Mouse (Mus musculus): Measurements from ENCODE around the gene Ptprm.

Ptprm gene

DNA sequence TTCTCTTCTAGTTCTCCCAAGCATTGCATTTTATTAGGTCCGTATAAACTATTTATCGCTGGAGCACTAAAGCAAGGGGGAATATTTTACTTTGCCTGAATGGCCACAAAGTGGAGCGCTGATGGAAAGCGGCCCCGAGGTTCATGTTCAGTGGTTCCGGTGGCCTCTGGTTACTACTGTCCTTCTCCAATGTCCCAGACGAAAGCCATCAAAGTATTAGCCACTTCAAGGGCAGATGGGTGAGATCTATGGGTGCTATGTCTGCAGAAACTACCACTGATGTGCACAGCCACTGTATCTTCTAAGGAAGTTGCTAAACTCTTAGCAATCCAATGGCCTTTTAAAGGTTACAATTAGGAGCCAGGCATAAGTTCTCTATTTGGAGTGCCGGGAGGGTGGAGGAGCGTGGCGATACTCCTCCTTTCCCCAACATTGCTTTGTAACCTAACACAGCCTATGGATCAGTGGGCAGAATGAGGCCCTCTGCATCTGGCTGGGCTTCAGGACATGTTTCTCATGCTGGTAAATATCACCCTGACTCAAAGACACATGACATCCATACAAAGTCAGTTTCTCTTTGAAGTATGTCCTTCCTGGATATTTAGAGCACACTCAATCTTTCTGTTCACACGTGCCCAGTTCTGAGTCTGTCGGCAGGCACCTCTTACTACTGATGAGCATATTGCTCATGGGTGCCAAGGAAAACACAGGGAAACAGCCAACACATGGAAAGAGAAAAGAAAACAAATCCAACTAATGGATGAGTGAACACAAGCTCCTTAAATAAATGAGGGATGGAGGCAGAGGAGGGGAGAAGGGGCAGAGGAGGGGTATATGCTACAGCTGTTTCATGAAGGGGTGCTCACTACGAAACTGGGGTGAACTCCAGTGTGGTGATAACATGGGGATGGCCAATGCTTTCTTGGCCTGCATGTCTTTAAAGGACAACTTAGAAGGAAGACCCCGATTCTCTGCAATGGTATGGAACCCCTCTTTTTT is 584.6 kb downstream of the Ptprm start:
- no peak for DNase-seq (ENCODE audit: low spot score)

DNA sequence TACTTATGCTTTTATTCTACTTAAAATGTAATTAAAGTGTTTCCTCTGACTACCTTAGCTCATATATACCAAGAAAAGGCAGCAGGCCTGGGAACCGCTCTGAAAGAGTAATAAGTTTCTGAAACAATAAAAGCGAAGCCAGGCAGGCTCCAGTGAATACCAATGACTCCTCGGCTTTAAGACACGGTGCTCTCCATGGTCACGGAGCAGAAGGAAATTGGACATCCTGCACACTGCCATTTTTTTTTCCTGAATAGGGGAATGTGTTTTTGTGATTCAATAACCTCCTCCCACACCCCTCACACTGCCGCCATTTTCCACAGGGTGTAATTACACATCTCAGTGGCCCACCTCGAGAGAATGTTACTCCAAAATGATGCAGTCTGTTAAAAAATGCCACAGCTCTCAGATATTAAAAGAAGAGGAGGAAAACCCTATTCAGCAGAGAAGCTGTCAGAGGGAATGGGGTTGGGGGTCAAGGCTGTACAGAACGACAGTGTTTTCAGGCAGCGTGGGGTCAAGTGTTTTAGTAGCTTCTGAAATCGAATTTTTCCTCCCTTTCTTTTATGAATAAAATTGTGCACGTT is 585.5 kb downstream of the Ptprm start:
- no peak for DNase-seq (ENCODE audit: low spot score)

DNA sequence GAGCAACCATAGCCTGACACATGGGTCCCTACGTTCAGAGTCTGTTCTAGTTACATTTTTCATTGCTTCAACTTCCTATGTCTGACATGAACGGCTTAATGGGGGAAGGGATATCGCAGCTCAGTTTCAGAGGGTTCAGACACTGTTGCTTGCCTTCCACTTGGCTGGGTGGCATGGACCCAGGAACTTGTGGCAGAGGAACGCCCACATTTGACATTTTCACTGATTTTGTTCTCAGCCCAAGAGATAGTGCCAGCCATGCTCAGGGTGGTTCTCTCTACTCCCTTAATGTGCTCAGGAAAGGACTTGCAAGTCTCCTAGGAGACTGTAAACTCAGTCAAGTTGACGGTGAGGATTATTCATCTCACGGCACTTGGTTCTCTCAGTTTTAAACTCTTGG is 588.1 kb downstream of the Ptprm start:
- no peak for DNase-seq (ENCODE audit: low spot score)

DNA sequence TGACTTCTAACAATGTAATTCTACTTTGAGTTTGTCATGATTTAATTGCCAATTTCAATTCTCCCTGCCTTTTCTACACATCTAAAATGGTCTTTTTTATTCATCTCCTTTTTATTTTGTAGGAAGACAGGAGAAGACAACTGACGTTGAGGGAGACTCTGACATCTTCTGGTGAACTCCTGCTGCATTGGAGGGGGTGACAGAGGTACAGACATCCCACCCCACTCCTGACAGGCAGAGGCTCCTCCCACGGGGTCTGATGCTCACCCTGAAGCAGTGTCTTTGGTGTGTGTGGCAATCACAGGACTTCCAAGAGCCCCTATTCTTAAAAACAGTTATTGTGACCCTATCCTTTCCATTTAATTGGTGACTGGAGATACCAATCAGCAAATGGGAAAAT is 589.8 kb downstream of the Ptprm start:
- no peak for DNase-seq (ENCODE audit: low spot score)

DNA sequence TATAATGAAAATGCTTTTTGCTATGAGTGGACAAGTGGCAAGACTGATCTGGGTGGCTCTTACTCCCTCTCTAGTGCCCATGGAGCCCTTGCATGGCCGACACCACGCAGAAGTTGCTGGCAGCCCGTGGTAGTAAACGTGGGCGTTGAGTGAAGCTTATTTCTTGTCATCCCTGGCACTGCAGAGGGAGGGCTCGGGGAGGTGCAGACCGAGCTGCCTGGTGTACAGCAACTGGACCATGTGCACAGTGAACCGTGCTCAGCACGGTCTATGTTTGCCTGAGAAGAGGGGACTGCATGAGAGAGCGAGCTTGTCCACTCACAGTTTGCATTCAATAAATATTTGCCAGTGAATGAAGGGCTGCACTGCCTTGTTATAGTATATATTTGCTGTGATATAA is 591.5 kb downstream of the Ptprm start:
- no peak for DNase-seq (ENCODE audit: low spot score)

DNA sequence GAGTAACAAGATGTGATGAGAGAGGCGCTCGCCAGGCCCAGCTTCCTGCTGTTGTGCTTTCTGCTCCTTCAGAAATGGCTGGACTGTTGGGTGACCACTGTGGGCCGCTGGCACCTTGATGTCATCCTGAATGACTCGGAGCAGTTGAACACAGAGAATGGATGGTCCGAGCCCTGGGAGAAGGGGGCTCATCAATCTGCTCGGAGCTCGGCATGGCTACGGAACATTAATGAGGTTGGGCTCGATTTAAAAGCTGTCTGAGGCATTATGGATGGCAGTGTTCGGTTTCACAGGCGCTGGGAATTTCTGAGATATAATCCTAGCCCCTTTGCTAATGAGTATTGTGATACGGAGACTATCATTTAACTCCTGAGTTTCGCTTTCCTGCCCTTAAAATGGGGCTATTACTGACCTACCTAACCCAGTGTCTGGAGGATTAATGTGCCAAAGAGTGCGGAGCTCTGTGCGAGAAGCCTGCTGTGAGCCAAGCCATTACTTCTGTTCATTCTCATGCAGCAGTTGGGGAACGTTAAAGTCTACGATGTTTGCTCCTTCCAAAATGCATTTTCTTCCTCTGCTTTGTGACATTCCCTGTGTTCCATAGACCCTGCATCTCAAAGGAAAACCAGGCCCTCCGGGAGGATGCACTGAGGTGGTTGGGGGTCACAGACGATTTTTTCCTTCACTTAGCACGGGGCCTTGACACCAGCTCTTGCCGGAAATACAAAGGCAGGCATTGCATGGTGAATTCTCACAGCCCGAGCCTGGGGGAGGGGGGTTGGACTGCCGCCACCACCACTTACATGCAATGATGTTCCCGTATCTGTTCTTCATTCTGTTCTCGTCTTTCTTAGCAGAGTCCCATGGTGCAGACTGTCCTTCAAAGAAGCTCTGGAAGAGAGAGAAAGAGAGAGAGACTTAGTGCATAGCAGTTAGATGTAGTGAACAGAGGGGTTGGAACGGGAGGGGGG is 592.6 kb downstream of the Ptprm start:
- no peak for DNase-seq (ENCODE audit: low spot score)

DNA sequence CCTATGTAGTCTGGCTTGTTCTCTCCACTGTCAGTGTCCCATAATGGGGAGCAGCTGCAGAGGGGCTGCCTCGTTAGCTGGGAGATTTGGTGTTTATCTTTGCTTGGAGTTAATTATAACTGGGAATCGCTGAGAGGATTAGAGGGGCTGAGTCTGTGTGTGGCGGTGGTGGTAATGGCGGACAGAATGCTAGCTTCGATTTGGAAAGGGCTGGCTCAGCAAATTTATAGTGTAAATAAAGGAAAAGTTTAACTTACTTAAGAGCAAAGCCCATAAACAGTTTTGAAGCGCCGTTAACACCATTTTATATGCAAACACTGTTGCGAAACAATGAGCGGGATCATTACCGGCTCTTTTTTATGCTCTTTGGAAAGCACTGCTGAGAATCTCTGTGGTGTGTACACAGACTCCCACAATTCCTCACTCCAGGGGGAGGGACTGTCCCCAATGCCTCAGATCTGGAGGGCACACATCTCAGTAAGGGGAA is 597.2 kb downstream of the Ptprm start:
- no peak for DNase-seq (ENCODE audit: low spot score)

DNA sequence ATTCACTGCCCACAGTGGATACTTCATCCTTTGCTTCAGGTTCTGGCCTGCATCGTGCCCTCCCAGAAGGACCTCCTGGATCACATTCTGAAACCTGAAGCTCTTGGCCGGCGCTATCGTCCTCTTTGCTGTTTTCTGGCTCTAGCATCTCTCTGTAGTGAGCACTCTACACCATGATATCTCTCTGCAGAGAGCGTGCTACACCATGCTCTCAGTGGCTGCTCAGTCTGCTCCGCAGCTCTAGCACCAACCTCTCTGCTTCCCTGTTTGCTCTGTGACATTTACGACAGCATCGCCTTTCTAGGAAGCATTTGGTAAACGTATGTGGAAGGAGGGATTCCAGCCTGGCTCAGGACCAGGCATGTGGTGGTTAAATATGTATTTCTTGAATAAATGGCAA is 597.8 kb downstream of the Ptprm start:
- DNase-seq (ENCODE audit: low spot score), result no peak

DNA sequence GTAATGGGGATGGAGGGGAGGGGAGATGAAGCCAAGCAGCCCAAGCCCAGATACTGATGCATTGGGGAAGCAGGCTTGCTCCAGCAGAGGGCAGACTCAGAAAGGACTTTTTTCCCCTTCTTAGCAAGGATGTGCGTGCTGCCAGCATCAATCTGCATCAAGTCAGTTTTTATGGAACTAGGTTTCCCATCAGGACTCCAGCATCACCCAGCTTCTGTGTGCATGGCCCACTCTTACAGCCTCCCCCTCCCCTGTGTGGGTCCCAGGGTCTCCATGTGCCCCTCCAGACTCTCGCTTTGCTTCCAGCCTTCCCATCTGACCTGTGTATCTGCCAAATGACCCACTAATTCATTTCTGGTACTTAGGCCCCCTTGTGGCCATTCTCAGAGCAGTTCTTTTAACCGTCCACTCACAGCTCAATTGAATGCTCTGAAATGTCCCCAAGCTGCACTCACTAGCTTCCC is 599.0 kb downstream of the Ptprm start:
- peak; percentile 38 for DNase-seq (ENCODE audit: low spot score)

DNA sequence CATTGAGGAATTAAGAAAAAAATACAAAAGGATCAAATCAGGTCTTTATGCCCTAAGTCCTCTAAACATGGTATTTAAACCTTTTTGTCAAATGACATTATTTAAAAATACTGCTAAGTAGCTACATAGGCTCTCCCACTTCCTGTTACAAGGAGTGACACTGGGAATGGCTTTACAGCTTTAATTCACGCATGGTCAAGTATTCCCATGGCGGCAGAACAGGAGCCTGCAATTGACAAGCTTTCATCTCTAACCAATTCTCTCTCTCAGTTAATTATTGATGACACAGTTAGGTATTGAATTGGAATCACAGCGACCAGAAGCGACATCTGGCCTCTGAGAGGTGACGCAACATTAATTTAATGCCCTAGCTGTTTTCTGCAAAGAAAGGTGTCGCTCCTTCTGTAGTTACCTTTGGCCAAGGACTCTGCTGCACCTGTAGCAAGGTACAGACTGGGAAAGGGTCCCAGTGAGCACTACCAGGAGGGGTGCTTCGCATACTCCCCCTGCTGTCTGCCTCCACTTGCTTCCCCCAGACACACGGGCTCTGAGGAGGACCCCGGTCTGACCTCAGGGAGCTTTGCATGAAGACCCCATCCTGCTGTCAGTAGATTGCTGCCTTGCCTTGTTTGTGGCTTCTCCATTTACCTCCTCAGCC is 599.9 kb downstream of the Ptprm start:
- no peak for DNase-seq (ENCODE audit: low spot score)

DNA sequence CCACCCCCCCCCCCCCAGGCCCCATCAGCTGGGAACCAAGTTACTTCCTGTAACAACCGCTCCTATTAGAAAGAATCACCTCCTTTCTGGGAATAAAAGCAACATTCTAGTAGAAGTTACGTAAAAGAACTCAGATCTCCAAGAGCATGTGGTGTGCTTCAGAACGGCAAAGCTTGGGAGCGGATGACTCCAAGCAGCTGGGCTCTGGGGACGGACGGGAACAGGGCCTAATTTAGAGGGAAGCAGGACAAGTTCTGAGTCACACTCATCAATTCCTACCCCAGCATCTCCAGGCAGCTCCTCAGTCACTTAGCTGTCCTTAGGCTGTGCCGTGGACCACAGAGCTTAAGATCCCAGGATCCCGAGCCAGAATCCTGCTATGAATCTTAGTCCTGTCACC is 602.5 kb downstream of the Ptprm start:
- no peak for DNase-seq (ENCODE audit: low spot score)

DNA sequence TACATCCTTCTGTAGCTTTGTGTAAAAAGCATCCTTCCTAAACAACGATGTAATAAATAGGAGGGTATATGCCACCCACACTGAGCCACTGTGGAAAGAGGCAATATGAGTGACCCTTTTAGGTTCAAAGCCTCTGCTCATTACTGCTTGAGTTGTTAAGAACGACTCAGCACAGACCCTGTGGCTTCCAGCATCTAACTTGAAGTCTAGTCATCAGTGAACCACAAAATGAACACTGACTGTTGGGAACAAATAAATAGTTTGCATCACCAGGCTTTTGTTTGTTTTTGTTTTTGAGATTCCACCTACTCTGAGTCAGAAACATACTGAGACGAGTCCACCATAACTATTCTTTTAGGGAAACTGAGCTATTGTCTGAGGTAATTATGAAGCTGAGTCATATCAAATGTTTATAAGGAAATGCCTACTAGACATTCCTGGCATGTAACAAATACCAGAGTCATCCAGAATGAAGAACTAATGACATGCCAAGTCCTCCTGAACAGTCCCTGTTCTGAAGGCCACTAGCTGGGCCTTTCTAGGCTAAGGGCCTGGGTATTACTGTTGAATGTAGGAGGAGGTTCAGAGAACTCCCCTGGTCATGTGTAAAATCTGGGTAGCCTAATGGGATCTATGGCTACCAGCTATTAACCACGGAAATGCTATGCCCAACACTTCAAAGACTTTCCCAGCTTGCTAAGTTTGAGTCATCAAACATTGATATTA is 603.6 kb downstream of the Ptprm start:
- no peak for DNase-seq (ENCODE audit: low spot score)

DNA sequence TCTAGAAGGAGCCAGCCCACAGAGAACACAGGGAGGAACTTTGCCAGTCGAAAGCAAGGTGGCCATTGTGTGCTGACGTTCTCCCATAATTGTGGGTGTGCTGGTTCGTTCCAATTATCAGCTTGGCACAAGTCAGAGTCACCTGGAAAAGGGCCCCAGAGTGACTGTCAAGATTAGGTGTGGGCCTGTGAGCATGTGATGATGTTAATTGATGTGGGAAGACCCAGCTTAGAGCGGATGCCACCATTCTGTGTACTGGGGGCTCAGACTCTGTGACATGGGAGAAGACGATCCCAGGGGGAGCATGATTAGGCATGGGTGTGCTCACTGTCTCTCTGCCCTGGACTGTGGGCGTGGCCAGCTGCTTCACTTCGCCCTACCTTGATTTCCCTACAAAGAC is 604.3 kb downstream of the Ptprm start:
- DNase-seq (ENCODE audit: low spot score), result no peak

DNA sequence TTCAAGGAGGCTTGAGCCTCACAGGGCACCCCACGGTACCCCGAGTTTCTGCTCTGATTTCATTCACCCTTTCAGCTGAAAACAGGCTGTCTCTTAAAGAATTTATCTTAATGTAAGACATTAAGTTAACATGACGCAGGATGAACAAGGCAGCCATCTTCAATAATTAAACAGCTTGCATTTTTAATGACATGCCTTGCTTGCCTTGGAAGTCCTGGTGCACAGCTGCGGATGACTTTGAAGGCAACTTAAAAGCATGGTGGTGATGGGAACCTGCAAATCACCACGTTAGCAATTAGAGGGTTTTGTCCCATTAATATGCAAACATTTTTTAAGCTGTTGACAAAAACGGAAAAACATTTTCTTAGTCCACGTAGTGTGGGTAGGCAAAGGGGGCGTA is 607.8 kb downstream of the Ptprm start:
- no peak for DNase-seq (ENCODE audit: low spot score)

DNA sequence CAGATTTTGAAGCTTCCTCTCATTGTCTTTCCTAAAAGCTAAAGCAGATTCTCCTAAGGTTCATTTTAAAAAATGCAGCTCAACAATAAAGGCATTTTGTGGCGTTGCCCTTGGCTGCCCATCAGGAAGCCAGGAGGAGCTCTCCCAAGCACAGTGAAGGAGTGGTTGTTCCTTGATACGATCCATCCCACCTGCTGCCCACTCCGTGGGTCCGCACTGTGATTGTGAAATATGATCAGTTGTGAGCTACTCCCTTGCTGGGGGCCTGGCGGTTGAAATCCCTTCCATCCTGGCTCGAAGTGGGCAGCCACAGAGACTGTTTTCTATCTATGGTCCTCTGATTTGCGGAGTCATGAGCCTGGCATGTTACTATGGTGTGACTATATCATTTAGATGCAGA is 610.9 kb downstream of the Ptprm start:
- DNase-seq (ENCODE audit: low spot score), result no peak

DNA sequence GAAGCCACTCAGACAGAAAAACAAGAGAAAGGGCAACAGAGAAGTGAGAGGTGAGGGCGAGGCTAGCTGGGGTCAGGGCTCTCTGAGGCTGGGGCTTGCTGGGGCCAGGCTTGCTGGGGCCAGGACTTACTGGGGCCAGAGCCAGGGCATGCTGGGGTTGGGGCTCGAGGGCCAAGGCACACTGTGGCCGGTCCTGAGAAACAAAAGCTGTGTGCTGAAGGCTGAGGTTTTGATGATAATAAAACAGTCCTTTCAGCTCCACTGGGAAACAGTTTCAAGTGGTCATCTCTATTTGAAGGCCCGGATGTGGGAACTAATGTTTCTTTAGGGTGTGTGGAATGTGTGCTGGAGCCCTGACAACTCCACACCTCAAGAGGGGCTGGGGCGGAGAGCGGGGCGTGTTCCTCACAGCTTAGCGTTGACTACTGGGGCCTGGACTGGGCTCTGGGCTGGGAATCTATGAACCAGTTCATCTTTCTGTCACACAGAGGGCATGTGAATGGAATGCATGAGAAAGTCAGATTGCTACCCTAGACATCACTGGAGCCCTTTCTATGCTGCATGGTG is 615.4 kb downstream of the Ptprm start:
- DNase-seq (ENCODE audit: low spot score), result no peak

DNA sequence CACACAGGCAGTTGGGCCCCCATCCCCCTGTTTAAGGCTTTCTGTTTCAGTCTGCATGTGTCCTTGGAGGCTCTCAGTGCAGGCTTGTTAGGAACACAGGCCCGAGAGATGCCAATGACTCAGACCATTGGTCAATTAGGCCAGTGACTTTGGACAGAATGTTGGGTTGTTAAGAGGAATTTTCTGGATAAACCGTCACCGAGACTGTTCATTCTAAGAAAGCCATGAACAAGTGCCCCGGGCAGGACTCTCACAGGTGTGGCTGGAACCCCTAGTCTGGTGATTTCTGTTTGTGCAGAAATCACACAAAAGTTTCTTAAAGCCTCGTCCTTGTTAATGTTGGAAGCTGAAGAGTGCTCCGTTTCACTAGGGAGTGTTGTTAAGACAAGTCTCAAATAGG is 615.9 kb downstream of the Ptprm start:
- DNase-seq (ENCODE audit: low spot score), result no peak

DNA sequence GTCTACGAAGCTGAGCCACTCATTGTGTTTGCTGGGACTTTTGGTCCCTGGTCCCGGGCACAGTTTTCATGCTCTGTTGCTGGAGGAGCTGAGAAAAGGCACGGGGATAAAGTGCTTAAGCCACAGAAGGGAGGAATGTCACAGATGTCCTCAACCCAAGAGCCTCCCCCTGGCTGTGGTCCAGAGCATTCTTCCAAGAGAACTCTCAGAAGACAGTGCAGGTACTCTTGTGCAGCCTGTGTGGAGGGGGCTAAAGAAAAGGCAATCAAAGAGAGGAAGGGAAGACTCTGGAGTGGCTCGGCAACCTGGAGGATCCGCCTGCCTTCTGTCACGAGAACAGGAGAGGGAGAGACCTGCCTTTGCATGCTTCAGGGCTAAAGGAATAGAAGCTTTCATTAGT is 617.8 kb downstream of the Ptprm start:
- DNase-seq (ENCODE audit: low spot score), result no peak

DNA sequence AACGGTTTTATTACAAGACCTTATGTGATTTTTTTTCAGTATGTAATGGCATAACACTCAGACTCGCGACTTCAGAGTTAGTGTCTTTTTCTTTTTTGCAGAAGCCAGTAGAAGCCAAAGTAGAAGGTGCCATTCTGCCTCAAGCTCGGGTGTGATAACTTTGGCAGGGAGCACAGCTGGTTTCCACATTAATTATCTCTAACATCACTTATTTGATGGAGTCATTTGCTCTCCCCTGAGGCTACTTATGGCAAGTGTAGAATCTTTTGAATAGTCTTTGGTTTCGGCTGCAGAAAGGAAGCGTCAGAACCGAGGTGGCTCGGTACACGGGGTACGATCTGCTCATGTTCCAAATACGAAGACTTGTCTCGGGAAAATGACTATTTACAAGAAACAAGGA is 620.7 kb downstream of the Ptprm start:
- DNase-seq (ENCODE audit: low spot score), result no peak

DNA sequence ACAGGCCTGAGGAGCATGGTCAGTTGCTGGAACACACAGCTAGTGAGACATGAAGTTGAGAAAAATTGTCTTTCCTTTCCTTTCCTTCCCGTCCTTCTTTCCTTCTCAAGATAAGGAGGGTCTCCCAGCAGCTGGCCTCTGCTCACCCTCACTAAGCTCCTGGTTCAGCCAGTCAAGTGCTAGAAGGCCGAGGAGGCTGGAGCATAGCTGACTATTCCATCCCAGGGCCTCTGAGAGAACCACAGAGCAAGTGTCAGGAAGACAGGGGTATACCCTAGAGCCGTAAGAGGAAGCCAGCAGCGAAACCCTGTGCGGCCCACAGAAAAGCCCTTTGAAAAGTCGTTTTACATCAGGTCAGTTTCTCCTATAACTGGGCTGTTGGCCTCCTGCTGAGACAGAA is 624.3 kb downstream of the Ptprm start:
- no peak for DNase-seq (ENCODE audit: low spot score)

DNA sequence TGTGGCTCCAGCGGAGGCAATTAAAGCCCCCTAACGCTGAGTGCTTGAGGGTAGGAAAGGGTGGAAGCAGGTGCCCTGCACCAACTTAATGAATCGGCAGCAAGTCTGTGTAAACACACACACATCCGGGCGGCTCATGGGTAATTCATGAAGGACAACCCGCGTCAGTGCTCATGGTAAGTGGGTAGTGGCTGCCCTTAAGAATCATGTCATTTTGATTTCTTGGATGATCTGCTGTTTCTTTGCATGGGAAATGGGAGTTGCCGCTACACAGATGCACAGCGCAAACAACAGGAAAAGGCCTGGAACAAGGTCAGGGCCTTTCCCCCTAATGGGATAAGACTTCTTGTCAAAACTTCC is 633.3 kb downstream of the Ptprm start:
- no peak for DNase-seq (ENCODE audit: low spot score)

All from ovary, postnatal 14 days (tissue).